Mouse (Mus musculus): Measurements from ENCODE around the gene Kirrel. TPM values are rescaled to one million over a fixed set of nuclear protein-coding genes. Genes with fewer than 3 reads are reported as not detected.
"Not testable (repeated sequence)": the region's sequence is repeated elsewhere in the genome, so short reads cannot be mapped to it uniquely, and the experiment has no call there.

The Kirrel gene
- polyA plus RNA-seq, 1 experiment from 2014 or later, result 25.9 TPM

- no peak overlapping the region for H3K27ac ChIP-seq
- no peak overlapping the region for H3K9ac ChIP-seq
- H3K4me2 ChIP-seq (replicated peaks), result no peak overlapping the region
- peaks cover 45% of the 10 kb centered on the region for H3K36me3 ChIP-seq
- H3K4me1 ChIP-seq, result peaks cover 14% of the 10 kb centered on the region
- ATAC-seq (ENCODE audit: insufficient number of reproducible peaks, insufficient read depth, low FRiP score, low TSS enrichment), result no peak
- no peak overlapping the region for H3K4me3 ChIP-seq
- H3K9me3 ChIP-seq, result no peaks in the 10 kb centered on the region
- no peaks in the 10 kb centered on the region for H3K27me3 ChIP-seq
- 74% methylated on average over 9 of the region's 9 CpGs for WGBS
Observed at GRCm38 (mm10) chr3:87118214-87118613, 56.3 kb downstream of the Kirrel start.

DNA sequence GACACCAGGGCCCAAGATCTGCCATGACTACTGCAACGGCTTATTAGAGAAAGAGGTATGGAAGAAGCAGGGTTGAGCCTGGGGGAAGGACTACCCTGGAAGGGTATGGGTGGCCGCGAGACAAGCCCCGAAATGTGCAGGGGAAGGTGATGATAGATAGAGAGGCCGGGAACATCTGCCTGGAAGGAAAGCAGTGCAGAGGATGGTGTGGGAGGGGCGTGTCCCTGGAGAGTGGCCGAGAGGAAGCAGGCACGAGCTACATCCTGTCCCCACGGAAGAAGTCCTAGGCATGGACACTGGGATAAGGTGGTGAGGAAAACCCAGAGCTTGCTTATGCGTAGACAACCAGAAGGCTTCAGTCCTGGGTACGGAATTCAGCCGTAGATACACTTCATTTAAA is 56.9 kb downstream of the Kirrel start:
- peaks cover 44% of the 10 kb centered on the region for H3K36me3 ChIP-seq
- no peaks in the 10 kb centered on the region for H3K27me3 ChIP-seq
- no peaks in the 10 kb centered on the region for H3K9me3 ChIP-seq
- no peak overlapping the region for H3K4me2 ChIP-seq (replicated peaks)
- H3K27ac ChIP-seq, result no peak overlapping the region
- ATAC-seq (ENCODE audit: insufficient number of reproducible peaks, insufficient read depth, low FRiP score, low TSS enrichment), result no peak
- H3K4me3 ChIP-seq, result no peak overlapping the region
- H3K4me1 ChIP-seq, result peaks cover 14% of the 10 kb centered on the region
- H3K9ac ChIP-seq, result no peak overlapping the region
- WGBS, result 77% methylated on average over 12 of the region's 12 CpGs

DNA sequence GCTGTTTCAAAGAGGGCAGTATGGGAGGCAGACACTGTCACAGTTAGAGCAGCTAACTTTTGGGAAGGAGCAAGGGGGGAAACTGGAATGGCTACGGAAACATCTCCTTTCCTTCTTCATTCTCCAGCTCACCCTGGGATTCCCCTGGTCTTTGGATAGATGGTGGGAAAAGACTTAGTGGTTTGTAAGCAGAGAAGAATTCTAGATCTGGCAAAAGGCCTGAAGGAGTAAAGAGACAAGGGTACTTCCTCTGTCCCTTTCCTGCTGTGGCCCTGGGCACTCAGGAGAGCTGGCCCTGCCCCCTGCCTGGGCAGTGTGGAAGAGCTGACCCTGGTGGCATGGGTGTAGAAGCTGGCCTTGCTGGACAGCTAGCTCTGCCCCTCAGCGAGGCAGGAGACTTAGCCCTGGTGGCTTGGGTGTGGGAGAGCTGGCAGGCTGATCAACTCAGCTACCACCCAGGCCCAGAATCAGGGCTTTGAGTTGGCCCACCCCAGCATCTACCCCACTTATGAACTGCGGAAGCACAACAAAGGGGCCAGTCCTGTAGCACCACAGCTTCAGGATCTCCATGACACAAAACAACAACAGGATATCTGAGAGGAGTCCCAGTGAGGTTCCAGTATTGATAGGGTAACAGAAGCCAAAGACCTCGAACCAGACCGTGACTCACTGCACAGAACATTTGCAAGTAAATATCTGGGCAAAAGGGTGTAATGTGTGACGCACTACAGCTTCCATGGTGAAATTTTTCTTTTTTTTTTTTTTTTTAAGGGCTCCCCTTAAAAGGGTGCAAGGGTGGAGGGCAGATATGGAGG is 58.6 kb downstream of the Kirrel start:
- no peak for ATAC-seq (ENCODE audit: insufficient number of reproducible peaks, insufficient read depth, low FRiP score, low TSS enrichment)
- no peaks in the 10 kb centered on the region for H3K27me3 ChIP-seq
- H3K9me3 ChIP-seq, result no peaks in the 10 kb centered on the region
- 0 out of 2 replicates have a peak overlapping the region, but pooled peaks have one; percentile 9 for H3K27ac ChIP-seq
- H3K4me3 ChIP-seq, result no peak overlapping the region
- H3K36me3 ChIP-seq, result peaks cover 27% of the 10 kb centered on the region
- no peak overlapping the region for H3K4me2 ChIP-seq (replicated peaks)
- peaks cover 16% of the 10 kb centered on the region for H3K4me1 ChIP-seq
- 85% methylated on average over 6 of the region's 6 CpGs for WGBS
- no peak overlapping the region for H3K9ac ChIP-seq

DNA sequence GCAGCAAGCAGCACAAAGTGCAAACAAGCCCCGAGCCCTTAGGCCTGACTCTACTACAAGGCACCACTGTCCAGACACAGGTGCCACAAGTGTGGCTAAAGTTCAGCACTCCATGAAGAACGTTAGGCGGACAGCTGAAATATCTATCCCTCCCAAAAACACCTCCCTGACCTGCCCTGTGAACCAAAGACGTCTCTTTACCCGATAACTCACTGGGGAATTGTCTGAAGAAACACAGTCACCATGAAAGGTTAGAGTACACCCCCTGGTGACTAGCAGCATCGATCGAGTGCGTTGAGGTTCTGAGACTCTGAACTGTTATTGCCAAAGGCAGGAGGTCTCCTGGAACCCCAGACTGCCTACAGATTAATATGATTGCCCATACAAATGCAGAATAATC is 59.3 kb downstream of the Kirrel start:
- H3K4me2 ChIP-seq (replicated peaks), result no peak overlapping the region
- no peak overlapping the region for H3K4me3 ChIP-seq
- peaks cover 21% of the 10 kb centered on the region; the same call in 1 of the 2 replicates for H3K36me3 ChIP-seq
- no peak overlapping the region for H3K9ac ChIP-seq
- no peak overlapping the region for H3K27ac ChIP-seq
- WGBS, result 71% methylated on average over 8 of the region's 8 CpGs
- H3K9me3 ChIP-seq, result no peaks in the 10 kb centered on the region
- ATAC-seq (ENCODE audit: insufficient number of reproducible peaks, insufficient read depth, low FRiP score, low TSS enrichment), result no peak
- H3K4me1 ChIP-seq, result peaks cover 16% of the 10 kb centered on the region
- H3K27me3 ChIP-seq, result no peaks in the 10 kb centered on the region

DNA sequence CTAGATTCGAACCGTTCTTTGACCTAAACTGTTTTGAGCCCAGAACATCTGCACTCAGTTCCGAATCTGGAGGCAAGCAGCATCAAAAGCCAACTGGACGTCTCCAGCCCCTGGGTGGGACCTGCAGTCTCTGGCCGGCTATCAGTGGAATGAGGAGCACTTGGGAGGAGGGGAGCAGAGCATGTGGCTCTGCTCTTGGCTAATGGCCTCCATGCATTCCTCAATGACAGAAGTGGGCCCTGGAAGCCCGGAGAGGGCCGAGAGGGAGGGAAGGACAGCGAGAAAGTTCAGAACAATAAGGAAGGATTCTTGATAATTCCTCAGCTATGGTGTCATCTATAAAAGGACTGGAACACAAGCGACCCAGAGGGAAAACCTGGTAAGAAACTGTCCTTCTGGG is 59.7 kb downstream of the Kirrel start:
- Histone ChIP-seq H3K4me3 (no peak overlapping the region), H3K27me3 (no peaks in the 10 kb centered on the region), H3K36me3 (peaks cover 21% of the 10 kb centered on the region; the same call in 1 of the 2 replicates), H3K27ac (no peak overlapping the region), H3K4me2 (replicated peaks) (no peak overlapping the region), H3K4me1 (peaks cover 16% of the 10 kb centered on the region), H3K9me3 (no peaks in the 10 kb centered on the region), H3K9ac (no peak overlapping the region)
- WGBS, result 67% methylated on average over 9 of the region's 9 CpGs
- ATAC-seq (ENCODE audit: insufficient number of reproducible peaks, insufficient read depth, low FRiP score, low TSS enrichment), result no peak

DNA sequence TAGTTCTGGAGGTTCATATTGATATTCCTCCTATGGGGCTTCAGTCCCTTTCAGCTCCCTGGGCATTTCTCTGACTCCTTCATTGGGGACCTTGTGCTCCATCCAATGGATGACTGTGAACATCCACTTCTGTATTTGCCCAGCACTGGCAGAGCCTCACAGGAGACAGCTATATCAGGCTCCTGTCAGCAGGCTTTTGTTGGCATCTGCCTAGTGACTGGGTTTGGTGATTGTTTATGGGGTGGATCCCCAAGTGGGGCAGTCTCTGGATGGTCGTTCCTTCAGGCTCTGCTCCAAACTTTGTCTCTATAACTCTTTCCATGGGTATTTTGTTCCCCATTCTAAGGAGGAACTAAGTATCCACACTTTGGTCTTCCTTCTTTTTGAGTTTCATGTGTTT is 60.7 kb downstream of the Kirrel start:
- not testable (repeated sequence) for H3K9me3 ChIP-seq; H3K4me2 ChIP-seq (replicated peaks); H3K27me3 ChIP-seq; H3K4me3 ChIP-seq; ATAC-seq (ENCODE audit: insufficient number of reproducible peaks, insufficient read depth, low FRiP score, low TSS enrichment); H3K27ac ChIP-seq; H3K9ac ChIP-seq
- 90% methylated on average over 1 of the region's 1 CpGs for WGBS
- Histone ChIP-seq H3K4me1 (peaks cover 16% of the 10 kb centered on the region), H3K36me3 (peaks cover 18% of the 10 kb centered on the region; the same call in 1 of the 2 replicates)

DNA sequence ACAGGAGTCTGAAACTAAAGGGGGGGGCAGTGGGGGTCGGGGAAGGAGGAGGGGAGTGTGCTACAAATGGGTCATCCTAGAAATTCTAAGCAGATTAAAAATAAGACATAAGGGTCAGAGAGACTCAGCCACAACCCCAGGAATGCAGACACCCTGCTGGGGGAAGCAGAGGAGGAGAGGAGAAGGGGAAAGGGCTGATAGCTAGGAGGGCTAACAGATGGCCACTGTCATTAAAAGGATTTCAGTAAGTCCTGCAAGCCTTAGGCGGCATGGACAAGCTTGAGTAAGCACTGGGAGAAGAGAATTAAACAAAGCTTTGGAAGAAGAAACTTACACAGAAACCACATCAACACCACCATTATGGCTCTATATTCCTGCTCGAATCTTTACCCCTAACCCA is 62.3 kb downstream of the Kirrel start:
- H3K36me3 ChIP-seq, result peaks cover 14% of the 10 kb centered on the region; the same call in 1 of the 2 replicates
- WGBS, result 53% methylated on average over 3 of the region's 3 CpGs

DNA sequence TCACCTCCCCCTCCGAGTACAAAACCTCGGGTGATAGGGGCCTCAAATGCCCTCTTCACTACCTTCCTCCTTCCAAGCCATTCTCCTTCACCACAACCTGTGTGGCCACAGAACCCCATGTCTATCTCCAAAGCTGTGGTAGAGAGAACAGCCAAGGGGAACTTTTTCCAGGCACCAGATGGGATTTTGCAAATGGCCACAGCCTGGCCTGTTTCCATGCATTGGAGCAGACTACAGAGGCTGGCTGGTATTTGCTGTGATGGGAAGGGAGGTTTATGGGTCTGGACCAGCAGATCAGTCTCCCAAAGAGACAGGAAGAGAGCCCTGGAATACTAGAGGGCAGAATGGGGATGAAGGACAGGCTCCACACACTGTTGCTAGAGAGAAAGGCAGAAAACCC is 69.7 kb downstream of the Kirrel start:
- no peak overlapping the region for H3K4me3 ChIP-seq
- 0 out of 2 replicates have a peak overlapping the region, but pooled peaks have one; percentile 9 for H3K27ac ChIP-seq
- no peak overlapping the region for H3K4me2 ChIP-seq (replicated peaks)
- H3K27me3 ChIP-seq, result no peaks in the 10 kb centered on the region
- no peak overlapping the region for H3K9ac ChIP-seq
- WGBS, result 72% methylated on average over 2 of the region's 2 CpGs
- no peak for ATAC-seq (ENCODE audit: insufficient number of reproducible peaks, insufficient read depth, low FRiP score, low TSS enrichment)
- H3K9me3 ChIP-seq, result no peaks in the 10 kb centered on the region
- peaks cover 33% of the 10 kb centered on the region for H3K4me1 ChIP-seq
- peaks cover 15% of the 10 kb centered on the region; the same call in 1 of the 2 replicates for H3K36me3 ChIP-seq

More for the DNA sequence above, 62.3 kb downstream of the Kirrel start:
- no peak overlapping the region for H3K9ac ChIP-seq
- H3K9me3 ChIP-seq, result no peaks in the 10 kb centered on the region
- H3K27ac ChIP-seq, result no peak overlapping the region
- H3K4me3 ChIP-seq, result no peak overlapping the region
- H3K4me2 ChIP-seq (replicated peaks), result no peak overlapping the region
- ATAC-seq (ENCODE audit: insufficient number of reproducible peaks, insufficient read depth, low FRiP score, low TSS enrichment), result no peak
- H3K4me1 ChIP-seq, result peaks cover 16% of the 10 kb centered on the region
- no peaks in the 10 kb centered on the region for H3K27me3 ChIP-seq

GRCm38 (mm10) chr3:87102346-87102745 is 72.2 kb downstream of the Kirrel start:
- H3K4me2 ChIP-seq (replicated peaks), result no peak overlapping the region
- H3K27ac ChIP-seq, result peak overlapping the region; percentile 77
- 17% methylated on average over 7 of the region's 7 CpGs for WGBS
- H3K9me3 ChIP-seq, result no peaks in the 10 kb centered on the region
- H3K27me3 ChIP-seq, result no peaks in the 10 kb centered on the region
- H3K4me3 ChIP-seq, result no peak overlapping the region
- peaks cover 44% of the 10 kb centered on the region for H3K4me1 ChIP-seq
- ATAC-seq (ENCODE audit: insufficient number of reproducible peaks, insufficient read depth, low FRiP score, low TSS enrichment), result no peak
- H3K9ac ChIP-seq, result no peak overlapping the region
- peaks cover 18% of the 10 kb centered on the region; the same call in 1 of the 2 replicates for H3K36me3 ChIP-seq

GRCm38 (mm10) chr3:87100911-87101310 is 73.6 kb downstream of the Kirrel start:
- Histone ChIP-seq H3K27me3 (no peaks in the 10 kb centered on the region), H3K9ac (no peak overlapping the region), H3K4me3 (no peak overlapping the region), H3K4me2 (replicated peaks) (no peak overlapping the region), H3K27ac (no peak overlapping the region), H3K36me3 (peaks cover 20% of the 10 kb centered on the region), H3K4me1 (peaks cover 44% of the 10 kb centered on the region), H3K9me3 (no peaks in the 10 kb centered on the region)
- 79% methylated on average over 4 of the region's 4 CpGs for WGBS
- no peak for ATAC-seq (ENCODE audit: insufficient number of reproducible peaks, insufficient read depth, low FRiP score, low TSS enrichment)

- H3K9me3 ChIP-seq, result no peaks in the 10 kb centered on the region
- no peak for ATAC-seq (ENCODE audit: insufficient number of reproducible peaks, insufficient read depth, low FRiP score, low TSS enrichment)
- H3K4me2 ChIP-seq (replicated peaks), result no peak overlapping the region
- no peak overlapping the region for H3K4me3 ChIP-seq
- H3K27me3 ChIP-seq, result no peaks in the 10 kb centered on the region
- H3K9ac ChIP-seq, result no peak overlapping the region
- H3K36me3 ChIP-seq, result peaks cover 37% of the 10 kb centered on the region
- 62% methylated on average over 19 of the region's 19 CpGs for WGBS
- H3K27ac ChIP-seq, result peak overlapping the region; percentile 26; the same call in 1 of the 2 replicates
- H3K4me1 ChIP-seq, result peaks cover 37% of the 10 kb centered on the region
Observed at GRCm38 (mm10) chr3:87097969-87098946, 76.3 kb downstream of the Kirrel start.
